Mouse (Mus musculus): ENCODE results near the gene Pgd.
"Not testable (repeated sequence)": the region's sequence is repeated elsewhere in the genome, so short reads cannot be mapped to it uniquely, and the experiment has no call there.

Pgd gene

GRCm38 (mm10) chr4:149133395-149133794 is 33.2 kb downstream of the Pgd start:
- DNase-seq (ENCODE audit: low read depth, low spot score), result no peak

GRCm38 (mm10) chr4:149131789-149132565 is 34.6 kb downstream of the Pgd start:
- DNase-seq (ENCODE audit: low read depth, low spot score), result no peak

- DNase-seq (ENCODE audit: low read depth, low spot score), result no peak
These were observed 35.4 kb downstream of the Pgd start for GRCm38 (mm10) chr4:149131021-149131752.

- no peak for DNase-seq (ENCODE audit: low read depth, low spot score)
These were observed 38.1 kb downstream of the Pgd start for GRCm38 (mm10) chr4:149128467-149128866.

- no peak for DNase-seq (ENCODE audit: low read depth, low spot score)
These were observed 39.9 kb downstream of the Pgd start, which contains the start of gene Cort for GRCm38 (mm10) chr4:149126663-149127062. Gene Cort, minus strand, starts transcription at chr4:149126763.

GRCm38 (mm10) chr4:149126115-149126509 is 40.5 kb downstream of the Pgd start:
- no peak for DNase-seq (ENCODE audit: low read depth, low spot score)

- no peak for DNase-seq (ENCODE audit: low read depth, low spot score)
These were observed 41.0 kb downstream of the Pgd start for GRCm38 (mm10) chr4:149125341-149126114.

GRCm38 (mm10) chr4:149123432-149123831 is 43.1 kb downstream of the Pgd start:
- no peak for DNase-seq (ENCODE audit: low read depth, low spot score)

GRCm38 (mm10) chr4:149119978-149120562 is 46.5 kb downstream of the Pgd start:
- not testable (repeated sequence) for DNase-seq (ENCODE audit: low read depth, low spot score)

- DNase-seq (ENCODE audit: low read depth, low spot score), result peak; percentile 81
These were observed 62.6 kb downstream of the Pgd start, which contains the start of gene Dffa for GRCm38 (mm10) chr4:149103875-149104561. Gene Dffa, plus strand, starts transcription at chr4:149104146.

GRCm38 (mm10) chr4:149101456-149101855 is 65.1 kb downstream of the Pgd start:
- no peak for DNase-seq (ENCODE audit: low read depth, low spot score)

GRCm38 (mm10) chr4:149100449-149100848 is 66.1 kb downstream of the Pgd start:
- not testable (repeated sequence) for DNase-seq (ENCODE audit: low read depth, low spot score)

All from retina, adult 2 months (tissue).